Mouse (Mus musculus) thymus, adult 2 months (tissue): Measurements from ENCODE around the gene Cd96. TPM values are rescaled to one million over a fixed set of nuclear protein-coding genes. Genes with fewer than 3 reads are reported as not detected.

ENCODE experiments used
- DNase-seq: peaks from one replicate; pipeline ENCODE4 v3.0.0; 2021
- H3K27ac ChIP-seq: fragments of 200-500 bp; 2 replicates; pipeline ENCODE4 v1.5.1; 2012; ENCODE audit warnings: low read length, control low read depth; ENCODE audit not compliant: control insufficient read depth, insufficient read depth
- H3K27me3 ChIP-seq: fragments of 200-500 bp; 2 replicates; pipeline ENCODE4 v1.6.1; 2012; ENCODE audit warnings: mild to moderate bottlenecking, low read length, moderate library complexity, mixed read lengths; ENCODE audit not compliant: control insufficient read depth, insufficient read depth
- H3K36me3 ChIP-seq: fragments of 200-500 bp; 2 replicates; pipeline ENCODE4 v1.6.1; 2012; ENCODE audit warnings: mild to moderate bottlenecking, low read length, moderate library complexity; ENCODE audit not compliant: control insufficient read depth, insufficient read depth
- H3K4me1 ChIP-seq: fragments of 200-500 bp; replicated peaks from 2 replicates; pipeline ENCODE4 v1.6.1; 2012; ENCODE audit warnings: low read length; ENCODE audit not compliant: control insufficient read depth, insufficient read depth
- H3K4me3 ChIP-seq: fragments of 200-500 bp; 2 replicates; pipeline ENCODE4 v1.5.1; 2012; ENCODE audit warnings: mild to moderate bottlenecking, low read length, control low read depth, moderate library complexity; ENCODE audit not compliant: control insufficient read depth, insufficient read depth
- CTCF ChIP-seq: fragments of 200-500 bp; IDR thresholded peaks from 2 replicates; pipeline ENCODE4 v1.5.1; 2012; ENCODE audit warnings: mild to moderate bottlenecking, control low read depth, low read length, moderate library complexity, borderline replicate concordance; ENCODE audit not compliant: control insufficient read depth, poor library complexity, insufficient read depth; ENCODE audit errors: extremely low read depth
- POLR2A ChIP-seq: fragments of 200-500 bp; IDR thresholded peaks from 2 replicates; pipeline ENCODE4 v1.6.1; 2012; ENCODE audit warnings: mild to moderate bottlenecking, low read length, control low read depth, moderate library complexity; ENCODE audit not compliant: control insufficient read depth, poor library complexity, insufficient read depth; ENCODE audit errors: extremely low read depth
- WGBS: fragments of 180-500 bp; shearing (Covaris S2); methylation state at CpG from one replicate; pipeline ENCODE4 v1.1.7; 2018; 5-methylcytosine and 5-hydroxymethylcytosine counted together
- polyA plus RNA-seq: library from polyadenylated mRNA; depleted of rRNA; stranded (reverse); fragments of >200 nt; gene quantifications from 2 replicates; pipeline ENCODE4 v1.2.3, GENCODE M21; 2012; rRNA removed

Cd96 gene
- polyA plus RNA-seq, 1 experiment, result 47.6 TPM

DNA sequence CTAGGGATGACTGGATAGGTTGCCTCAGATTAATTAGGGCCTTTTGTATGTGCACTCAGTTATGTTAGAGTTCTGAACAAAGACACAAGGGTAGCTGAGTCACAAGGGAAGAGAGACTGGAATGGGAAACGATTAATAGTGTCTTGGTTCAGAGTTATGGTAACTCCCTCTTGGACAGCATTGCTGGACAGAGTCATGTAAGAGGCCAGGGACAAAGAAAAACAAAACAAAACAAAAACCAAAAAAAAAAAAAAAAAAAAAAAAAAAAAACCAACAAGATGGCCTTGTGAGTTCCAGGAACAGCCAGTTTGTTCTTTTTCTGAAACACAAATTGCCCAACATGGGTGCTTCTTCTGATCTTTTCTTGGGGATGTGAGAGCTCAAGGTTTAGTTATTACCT lies 133.8 kb downstream of the Cd96 start:
- Histone ChIP-seq H3K36me3 (no peaks in the 10 kb centered on the region), H3K27ac (no peak overlapping the region), H3K27me3 (no peaks in the 10 kb centered on the region), H3K4me1 (peaks cover under 1% of the 10 kb centered on the region), H3K4me3 (no peak overlapping the region)
- TF ChIP-seq POLR2A (no peak), CTCF (no peak)
- 92% methylated on average over 1 of the region's 1 CpGs for WGBS
- DNase-seq, result no peak

Other genes with a start within 250 kb of the Cd96 start
- gene Phldb2, start 166.7 kb downstream of the Cd96 start, polyA plus RNA-seq, result 0.94 and 1.8 TPM in 2 replicates
- gene Plcxd2, start 110.0 kb downstream of the Cd96 start, polyA plus RNA-seq, result 13.8 and 16.2 TPM in 2 replicates
- 24.6 and 34.6 TPM in 2 replicates for gene Gm4737, start 34.8 kb upstream of the Cd96 start, polyA plus RNA-seq